Mouse (Mus musculus): Measurements from ENCODE around the gene Yipf3.

The Yipf3 gene

DNA sequence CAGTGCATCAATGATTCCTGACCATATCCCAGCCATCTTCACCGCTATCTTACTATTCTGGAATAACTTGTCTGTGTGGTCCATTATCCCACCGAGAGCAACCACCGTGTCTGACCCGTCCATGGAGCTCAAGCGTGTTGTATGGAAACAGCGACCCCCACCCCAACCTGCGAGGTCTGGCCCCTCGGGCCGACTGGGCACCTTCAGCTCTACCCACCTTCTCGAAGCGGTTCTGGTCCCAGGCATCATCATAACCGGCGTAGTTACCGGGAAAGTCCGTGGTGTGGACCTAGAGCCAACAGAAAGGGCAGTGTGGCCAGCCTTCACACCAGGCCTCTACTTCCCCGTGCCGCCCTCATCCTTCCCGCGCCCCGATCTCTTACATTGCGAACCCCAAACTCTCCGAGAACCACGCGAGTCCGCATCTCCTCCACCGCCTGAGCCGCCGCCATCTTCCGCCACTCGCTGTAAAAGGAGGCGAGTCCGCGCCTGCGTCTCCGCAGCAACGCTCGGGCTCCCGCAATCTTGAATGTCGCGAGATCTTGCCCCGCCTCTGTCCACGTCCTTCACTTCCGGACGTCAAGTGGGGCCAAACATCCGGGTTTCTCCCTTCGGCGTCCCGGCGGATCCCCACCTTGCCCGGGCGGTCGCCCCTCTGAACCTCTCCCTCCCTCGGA, at the start of gene Yipf3, which contains the start of gene Polr1c:
Gene Yipf3, plus strand, starts transcription at position 569 of the 677 bp plus-strand sequence.
Gene Polr1c, minus strand, starts transcription at position 543 of the 677 bp plus-strand sequence.
- peak; percentile 91 to 94 for DNase-seq (ENCODE audit: low read depth in 2 of 2, low spot score in 2 of 2)

DNA sequence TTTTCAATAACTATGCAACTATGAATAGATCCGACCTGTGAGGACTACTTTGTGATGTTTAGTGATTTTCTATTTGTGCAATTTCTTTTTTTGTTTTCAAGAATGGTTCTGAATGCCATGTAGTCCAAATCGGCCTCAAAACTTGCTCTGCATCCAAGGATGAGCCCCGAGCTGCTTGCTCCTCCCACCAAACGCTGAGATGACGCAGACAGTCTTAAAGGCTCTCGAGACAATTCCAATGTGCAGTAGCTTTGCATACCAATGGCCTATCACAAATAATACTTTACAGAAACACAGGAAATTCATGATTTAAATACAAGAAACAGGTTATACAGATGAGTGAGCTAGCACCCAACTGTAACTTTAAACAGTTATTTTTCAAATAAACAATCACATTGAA, 46.7 kb upstream of the Yipf3 start:
- DNase-seq (ENCODE audit: low read depth in 2 of 2, low spot score in 2 of 2), result no peak

GRCm38 (mm10) chr17:46202421-46203071, 45.3 kb upstream of the Yipf3 start, which contains the start of the genes Polh and Xpo5:
Gene Polh (minus strand): TSS chr17:46202645.
Gene Xpo5 (plus strand): TSS chr17:46202782.
- DNase-seq (ENCODE audit: low read depth in 2 of 2, low spot score in 2 of 2), result peak; percentile 91

DNA sequence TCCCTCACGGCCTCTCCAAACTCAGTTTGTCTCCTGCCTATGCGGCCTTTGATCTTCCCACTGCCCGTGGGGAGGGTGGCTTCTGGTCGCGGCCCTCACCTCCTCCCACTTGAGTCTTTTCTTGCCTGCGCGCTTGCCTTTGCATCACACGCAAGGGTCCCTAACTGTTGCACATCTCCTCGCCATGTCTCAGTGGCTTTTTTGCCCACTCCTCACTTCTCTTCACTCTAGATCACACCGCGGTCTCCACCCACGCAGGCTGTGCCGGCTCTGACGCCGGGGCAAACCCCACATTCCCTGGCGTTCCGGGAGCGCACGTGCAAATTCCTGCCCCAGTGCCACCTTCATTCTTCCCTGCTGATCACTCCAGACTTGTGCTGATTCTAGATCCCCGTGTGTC, 44.8 kb upstream of the Yipf3 start:
- peak in 1 of 2 experiments; percentile 2 for DNase-seq (ENCODE audit: low read depth in 2 of 2, low spot score in 2 of 2)

DNA sequence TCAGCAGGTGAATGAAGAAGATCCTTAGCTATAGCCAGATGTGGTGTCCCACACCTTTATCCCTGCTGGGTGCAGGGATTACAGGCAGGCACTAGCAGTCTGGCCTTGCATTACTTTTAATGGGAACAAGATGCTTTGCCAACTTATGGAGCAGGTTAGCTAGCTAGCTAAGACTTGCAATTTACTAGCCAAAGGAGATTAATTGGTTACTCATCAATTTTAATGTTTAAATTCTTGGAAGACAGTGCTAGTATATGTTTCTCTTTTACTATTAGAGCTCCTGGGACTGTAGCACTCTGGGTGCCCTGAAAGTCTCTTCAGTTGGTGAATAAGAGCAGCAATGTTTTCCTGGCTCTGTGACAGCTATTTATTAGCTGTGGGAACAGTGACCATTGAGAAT, 41.2 kb upstream of the Yipf3 start:
- no peak for DNase-seq (ENCODE audit: low read depth in 2 of 2, low spot score in 2 of 2)

GRCm38 (mm10) chr17:46210550-46210949, 37.3 kb upstream of the Yipf3 start:
- DNase-seq (ENCODE audit: low read depth in 2 of 2, low spot score in 2 of 2), result no peak

DNA sequence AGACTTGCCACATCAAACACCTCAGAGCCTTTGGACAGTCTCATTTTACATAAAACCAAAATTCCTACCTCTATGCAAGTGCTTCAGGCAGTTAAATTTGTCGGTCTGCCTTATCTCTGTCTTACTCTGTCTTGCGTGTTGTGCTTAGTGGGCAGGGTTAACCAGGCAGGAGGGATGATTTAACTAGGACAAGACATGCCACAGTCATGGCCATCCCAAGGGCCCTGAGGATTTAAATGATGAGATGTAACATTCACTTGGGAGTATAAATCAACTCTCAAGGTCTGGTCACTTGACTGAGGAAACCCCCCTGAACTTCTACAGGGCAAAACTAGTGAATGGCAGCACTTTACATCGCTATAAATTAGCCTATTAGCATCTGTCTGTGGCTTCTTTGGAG, 26.3 kb upstream of the Yipf3 start:
- DNase-seq (ENCODE audit: low read depth in 2 of 2, low spot score in 2 of 2), result no peak

DNA sequence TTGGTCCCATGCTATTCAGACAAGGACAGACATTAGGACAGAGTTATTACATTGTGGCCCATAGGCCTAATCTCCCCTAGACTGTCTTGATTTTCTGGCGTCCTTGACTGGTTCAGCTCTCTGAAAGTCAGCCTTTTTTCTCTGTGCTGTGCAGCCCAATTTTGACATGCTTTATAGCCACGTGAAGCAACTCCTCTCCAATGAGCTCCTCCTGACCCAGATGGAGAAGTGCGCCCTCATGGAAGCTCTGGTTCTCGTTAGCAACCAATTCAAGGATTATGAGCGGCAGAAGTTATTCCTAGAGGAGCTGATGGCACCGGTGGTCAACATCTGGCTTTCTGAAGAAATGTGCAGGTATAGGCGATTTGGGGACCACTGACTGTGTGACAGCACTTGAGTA, 20.3 kb upstream of the Yipf3 start:
- no peak for DNase-seq (ENCODE audit: low read depth in 2 of 2, low spot score in 2 of 2)

DNA sequence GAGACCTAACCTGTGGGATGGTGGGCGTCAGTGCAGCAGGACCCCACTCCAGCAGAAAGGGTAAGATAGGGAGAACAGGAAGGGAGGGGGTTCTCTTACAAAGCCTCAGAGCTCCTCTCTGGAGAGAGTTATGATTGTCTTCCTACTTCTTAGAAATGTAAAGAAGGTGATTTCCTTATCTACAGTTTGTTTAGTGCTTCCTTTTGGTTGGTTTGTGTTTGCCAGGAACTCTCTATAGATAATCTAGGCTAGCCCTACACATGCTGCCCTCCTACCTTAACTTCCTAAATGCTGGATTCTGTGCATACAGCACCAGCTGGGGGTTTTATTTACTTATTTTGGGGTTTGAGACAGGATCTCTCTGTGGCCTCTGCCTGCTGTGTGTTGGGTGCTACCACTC, 11.8 kb upstream of the Yipf3 start:
- DNase-seq (ENCODE audit: low read depth in 2 of 2, low spot score in 2 of 2), result no peak

DNA sequence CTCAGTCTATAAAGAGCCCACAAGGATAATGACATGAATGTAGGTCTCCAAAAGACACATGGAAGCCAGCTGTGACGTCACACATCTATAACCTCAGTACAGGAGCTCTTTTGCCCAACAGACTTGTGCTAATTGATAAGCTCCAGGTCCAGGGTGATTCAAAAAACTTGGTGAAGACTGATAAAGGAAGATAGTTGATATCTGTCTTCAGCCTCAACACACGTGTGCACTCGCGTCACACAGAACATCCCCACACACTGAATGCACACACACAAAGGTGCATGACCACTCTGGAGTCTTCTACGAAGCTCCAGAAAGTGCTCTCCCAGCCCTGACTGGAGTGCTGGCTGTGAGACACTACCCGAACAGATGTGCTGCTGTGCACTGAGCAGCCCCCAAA, 10.8 kb upstream of the Yipf3 start:
- DNase-seq (ENCODE audit: low read depth in 2 of 2, low spot score in 2 of 2), result no peak

- no peak for DNase-seq (ENCODE audit: low read depth in 2 of 2, low spot score in 2 of 2)
Observed at GRCm38 (mm10) chr17:46237480-46237879, 10.4 kb upstream of the Yipf3 start.

DNA sequence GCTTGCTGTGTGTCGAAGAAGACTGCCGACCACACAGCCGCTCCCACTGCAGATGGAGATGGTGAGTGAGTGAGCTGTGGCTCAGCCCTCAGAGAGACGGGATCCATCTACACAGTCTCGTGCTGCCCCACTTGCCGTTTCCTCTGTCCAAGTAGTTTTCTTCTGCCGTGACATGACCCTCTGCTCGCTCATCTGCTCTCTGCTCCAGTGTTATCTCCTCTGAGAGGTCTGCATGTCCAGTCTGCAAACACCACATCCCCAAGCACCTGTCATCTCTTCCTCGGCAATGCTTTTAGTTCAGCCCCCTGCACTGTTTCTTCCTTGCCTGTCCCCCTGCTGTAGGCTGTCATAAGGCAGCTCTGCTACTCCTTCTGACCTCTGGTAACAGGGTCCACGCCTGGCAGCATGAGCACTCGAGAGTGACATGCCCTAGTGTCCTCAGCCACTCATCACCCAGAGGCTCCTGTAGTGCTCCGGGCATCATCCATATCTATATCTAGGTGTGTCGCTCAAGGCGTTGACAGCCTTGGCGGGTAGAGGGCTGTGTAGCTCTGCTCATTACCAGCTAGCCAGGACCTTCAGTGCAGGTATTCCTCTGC, 8.3 kb upstream of the Yipf3 start:
- DNase-seq (ENCODE audit: low read depth in 2 of 2, low spot score in 2 of 2), result no peak

DNA sequence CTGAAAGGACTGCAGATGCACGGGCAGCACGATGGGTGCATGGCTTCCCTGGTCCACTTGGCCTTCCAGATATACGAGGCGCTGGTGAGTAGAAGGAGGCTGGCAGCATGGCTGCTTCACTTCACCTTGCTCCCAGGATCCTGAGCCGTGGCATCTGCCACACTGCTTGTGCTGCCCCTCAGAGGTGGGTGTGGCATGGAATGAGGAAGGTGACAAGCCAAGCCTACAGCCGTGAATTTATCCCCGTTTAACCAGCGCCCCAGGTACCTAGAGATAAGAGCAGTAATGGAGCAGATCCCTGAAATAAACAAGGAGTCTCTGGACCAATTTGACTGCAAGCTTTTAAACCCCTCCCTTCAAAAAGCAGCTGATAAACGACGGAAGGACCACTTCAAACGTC, 6.4 kb upstream of the Yipf3 start:
- DNase-seq (ENCODE audit: low read depth in 2 of 2, low spot score in 2 of 2), result no peak

DNA sequence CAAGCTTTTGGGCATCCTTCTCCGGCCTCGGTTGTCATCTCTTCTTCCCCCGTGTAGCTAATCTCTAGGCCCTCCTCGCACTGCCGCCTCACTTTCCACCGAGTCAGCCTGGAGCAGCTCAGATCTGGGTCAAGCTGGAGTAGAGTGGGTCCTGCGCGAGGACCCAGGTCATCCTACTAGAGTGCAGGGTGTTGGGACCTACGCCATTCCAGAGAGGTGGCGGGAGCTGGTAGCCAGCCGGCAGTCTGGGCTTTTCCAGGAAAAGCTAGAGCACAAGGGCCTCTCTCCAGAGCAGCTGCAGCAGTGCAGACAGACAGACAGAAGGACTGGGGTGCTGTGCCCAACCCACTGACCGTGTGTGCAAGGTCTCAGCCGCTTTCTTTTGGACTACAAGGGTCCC, 5.6 kb upstream of the Yipf3 start:
- DNase-seq (ENCODE audit: low read depth in 2 of 2, low spot score in 2 of 2), result no peak

GRCm38 (mm10) chr17:46242993-46243392, 4.9 kb upstream of the Yipf3 start:
- no peak for DNase-seq (ENCODE audit: low read depth in 2 of 2, low spot score in 2 of 2)

- DNase-seq (ENCODE audit: low read depth in 2 of 2, low spot score in 2 of 2), result no peak
Observed at GRCm38 (mm10) chr17:46243624-46244023, 4.3 kb upstream of the Yipf3 start.

DNA sequence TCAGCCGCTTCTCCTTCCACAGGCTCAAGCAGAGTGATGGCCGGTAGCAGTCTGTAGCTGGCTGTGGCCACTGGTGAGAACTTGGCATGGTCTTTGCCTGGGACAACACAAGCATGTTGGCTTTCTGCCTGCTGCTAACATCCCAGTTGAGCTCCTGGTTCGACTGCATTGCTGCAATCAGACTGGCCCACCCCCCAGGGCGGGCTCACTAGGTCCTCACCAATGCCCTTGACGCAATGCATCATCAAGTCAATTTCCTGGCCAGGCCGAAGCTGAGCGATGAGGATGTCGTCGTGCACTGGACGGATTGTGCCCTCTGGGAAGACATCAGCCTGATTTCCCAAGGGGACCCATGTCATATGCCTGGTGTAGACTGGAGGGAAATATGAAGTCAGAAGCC, 3.3 kb upstream of the Yipf3 start:
- DNase-seq (ENCODE audit: low read depth in 2 of 2, low spot score in 2 of 2), result no peak

- no peak for DNase-seq (ENCODE audit: low read depth in 2 of 2, low spot score in 2 of 2)
Observed at GRCm38 (mm10) chr17:46248189-46248522, 276 bp downstream of the Yipf3 start.

DNA sequence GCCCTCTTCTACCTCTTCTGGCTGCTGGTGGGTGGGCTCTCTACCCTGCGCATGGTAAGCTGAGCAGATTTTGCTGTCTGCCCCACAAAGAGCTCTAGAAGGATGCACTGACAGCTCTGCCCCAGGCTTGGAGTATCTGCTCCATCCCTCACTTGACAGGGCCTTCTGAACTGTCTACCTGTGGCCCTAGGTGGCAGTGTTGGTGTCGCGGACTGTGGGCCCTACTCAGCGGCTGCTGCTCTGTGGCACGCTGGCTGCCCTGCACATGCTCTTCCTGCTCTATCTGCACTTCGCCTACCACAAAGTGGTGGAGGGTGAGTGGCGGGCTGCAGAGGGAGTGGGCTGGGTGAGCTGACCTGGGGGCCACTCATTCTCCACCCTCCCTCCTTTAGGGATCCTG, 3.3 kb downstream of the Yipf3 start:
- no peak for DNase-seq (ENCODE audit: low read depth in 2 of 2, low spot score in 2 of 2)

GRCm38 (mm10) chr17:46252571-46253451, 4.9 kb downstream of the Yipf3 start:
- peak in 1 of 2 experiments; percentile 56 for DNase-seq (ENCODE audit: low read depth in 2 of 2, low spot score in 2 of 2)

DNA sequence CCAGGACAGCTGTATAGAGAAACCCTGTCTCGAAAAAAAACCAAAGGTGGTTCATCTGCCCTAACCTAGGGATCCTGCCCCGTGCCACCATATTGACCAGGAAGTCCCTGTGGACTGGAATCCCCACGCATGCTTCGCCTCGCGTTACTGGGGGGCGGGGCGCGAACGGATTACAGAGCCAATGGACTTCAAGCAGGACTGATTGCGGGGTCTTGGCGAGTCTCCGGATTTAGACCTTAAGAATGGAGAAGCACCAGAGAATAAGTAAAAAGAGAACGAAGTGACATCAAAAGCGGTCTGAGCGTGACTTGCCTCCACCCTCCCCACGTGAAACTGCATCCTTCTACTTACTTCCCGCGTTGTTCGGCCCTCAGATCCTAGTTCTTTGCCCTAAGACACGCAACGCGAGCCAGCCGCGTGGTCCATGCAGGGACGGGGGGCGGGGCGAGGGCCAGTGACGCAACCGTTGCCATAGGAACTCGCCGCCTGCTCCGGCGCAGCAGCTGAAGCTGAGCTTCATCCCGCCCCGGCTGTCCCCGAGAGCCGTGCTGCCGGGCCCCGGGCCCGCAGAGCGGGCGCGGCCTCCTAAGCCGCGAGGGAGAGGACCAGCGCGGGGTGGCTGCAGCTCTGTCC, 5.7 kb downstream of the Yipf3 start, which contains the start of gene Lrrc73:
Gene Lrrc73, plus strand, starts transcription at position 80 of the 633 bp plus-strand sequence.
- peak; percentile 83 to 88 for DNase-seq (ENCODE audit: low read depth in 2 of 2, low spot score in 2 of 2)
